Mouse (Mus musculus): ENCODE measurements around the gene Antxrl. TPM values are rescaled to one million over a fixed set of nuclear protein-coding genes. Genes with fewer than 3 reads are reported as not detected.

Gene Antxrl
- polyA plus RNA-seq, 1 experiment from 2014 or later: not detected

GRCm38 (mm10) chr14:34092856-34093255, 40.3 kb downstream of the Antxrl start:
- Histone ChIP-seq H3K9me3 (ENCODE audit: control insufficient read depth, low read length) (no peaks in the 10 kb centered on the region), H3K27me3 (ENCODE audit: control insufficient read depth, insufficient read depth, low read length) (no peaks in the 10 kb centered on the region), H3K4me3 (replicated peaks; ENCODE audit: low read length) (no peak overlapping the region), H3K9ac (no peak overlapping the region), H3K27ac (no peak overlapping the region), H3K36me3 (replicated peaks; ENCODE audit: control insufficient read depth, insufficient read depth) (no peaks in the 10 kb centered on the region), H3K4me1 (replicated peaks; ENCODE audit: control insufficient read depth, insufficient read depth, low read length) (no peaks in the 10 kb centered on the region), H3K4me2 (replicated peaks) (no peak overlapping the region)
- DNase-seq (ENCODE audit: low spot score) (no peak), ATAC-seq (ENCODE audit: low FRiP score) (no peak)
- WGBS: 89% methylated on average over 1 of the region's 1 CpGs

GRCm38 (mm10) chr14:34096161-34096560, 43.7 kb downstream of the Antxrl start:
- Histone ChIP-seq H3K27ac (no peak overlapping the region), H3K9ac (no peak overlapping the region), H3K9me3 (ENCODE audit: control insufficient read depth, low read length) (no peaks in the 10 kb centered on the region), H3K27me3 (ENCODE audit: control insufficient read depth, insufficient read depth, low read length) (no peaks in the 10 kb centered on the region), H3K4me1 (replicated peaks; ENCODE audit: control insufficient read depth, insufficient read depth, low read length) (no peaks in the 10 kb centered on the region), H3K36me3 (replicated peaks; ENCODE audit: control insufficient read depth, insufficient read depth) (no peaks in the 10 kb centered on the region), H3K4me2 (replicated peaks) (no peak overlapping the region), H3K4me3 (replicated peaks; ENCODE audit: low read length) (no peak overlapping the region)
- DNase-seq (ENCODE audit: low spot score): no peak
- no peak for ATAC-seq (ENCODE audit: low FRiP score)
- WGBS: 72% methylated on average over 5 of the region's 5 CpGs

GRCm38 (mm10) chr14:34102601-34103000, 50.1 kb downstream of the Antxrl start, which contains the start of gene A630023A22Rik:
Gene A630023A22Rik (minus strand): TSS chr14:34102754.
- Histone ChIP-seq H3K27me3 (ENCODE audit: control insufficient read depth, insufficient read depth, low read length) (no peaks in the 10 kb centered on the region), H3K27ac (no peak within 1 kb of the TSS), H3K36me3 (replicated peaks; ENCODE audit: control insufficient read depth, insufficient read depth) (no peaks in the 10 kb centered on the region), H3K4me2 (replicated peaks) (no peak within 1 kb of the TSS), H3K4me3 (replicated peaks; ENCODE audit: low read length) (no peak within 1 kb of the TSS), H3K9ac (no peak within 1 kb of the TSS; the same call in 1 of the 2 replicates), H3K9me3 (ENCODE audit: control insufficient read depth, low read length) (no peaks in the 10 kb centered on the region), H3K4me1 (replicated peaks; ENCODE audit: control insufficient read depth, insufficient read depth, low read length) (no peaks in the 10 kb centered on the region)
- WGBS: 82% methylated on average over 5 of the region's 5 CpGs
- ATAC-seq (ENCODE audit: low FRiP score): no peak
- no peak for DNase-seq (ENCODE audit: low spot score)

GRCm38 (mm10) chr14:34103855-34104254, 51.3 kb downstream of the Antxrl start:
- Histone ChIP-seq H3K27me3 (ENCODE audit: control insufficient read depth, insufficient read depth, low read length) (no peaks in the 10 kb centered on the region), H3K27ac (no peak overlapping the region), H3K9me3 (ENCODE audit: control insufficient read depth, low read length) (no peaks in the 10 kb centered on the region), H3K4me1 (replicated peaks; ENCODE audit: control insufficient read depth, insufficient read depth, low read length) (no peaks in the 10 kb centered on the region), H3K36me3 (replicated peaks; ENCODE audit: control insufficient read depth, insufficient read depth) (no peaks in the 10 kb centered on the region), H3K4me2 (replicated peaks) (no peak overlapping the region), H3K4me3 (replicated peaks; ENCODE audit: low read length) (no peak overlapping the region), H3K9ac (no peak overlapping the region)
- DNase-seq (ENCODE audit: low spot score) (no peak), ATAC-seq (ENCODE audit: low FRiP score) (no peak)
- WGBS: 84% methylated on average over 3 of the region's 3 CpGs

- Histone ChIP-seq H3K4me2 (replicated peaks) (no peak overlapping the region), H3K9ac (no peak overlapping the region), H3K4me3 (replicated peaks; ENCODE audit: low read length) (no peak overlapping the region), H3K9me3 (ENCODE audit: control insufficient read depth, low read length) (no peaks in the 10 kb centered on the region), H3K36me3 (replicated peaks; ENCODE audit: control insufficient read depth, insufficient read depth) (no peaks in the 10 kb centered on the region), H3K4me1 (replicated peaks; ENCODE audit: control insufficient read depth, insufficient read depth, low read length) (no peaks in the 10 kb centered on the region), H3K27ac (no peak overlapping the region), H3K27me3 (ENCODE audit: control insufficient read depth, insufficient read depth, low read length) (no peaks in the 10 kb centered on the region)
- DNase-seq (ENCODE audit: low spot score) (peak; percentile 56), ATAC-seq (ENCODE audit: low FRiP score) (peak; percentile 57; the same call in 1 of the 2 replicates)
- 28% methylated on average over 8 of the region's 8 CpGs for WGBS
These were observed 52.4 kb downstream of the Antxrl start for GRCm38 (mm10) chr14:34104892-34105291.

GRCm38 (mm10) chr14:34106389-34107062, 54.0 kb downstream of the Antxrl start:
- WGBS: 57% methylated on average over 12 of the region's 12 CpGs
- ATAC-seq (ENCODE audit: low FRiP score) (no peak), DNase-seq (ENCODE audit: low spot score) (no peak)

GRCm38 (mm10) chr14:34107594-34107993, 55.1 kb downstream of the Antxrl start:
- Histone ChIP-seq H3K4me3 (replicated peaks; ENCODE audit: low read length) (no peak overlapping the region), H3K27ac (no peak overlapping the region), H3K9me3 (ENCODE audit: control insufficient read depth, low read length) (no peaks in the 10 kb centered on the region), H3K27me3 (ENCODE audit: control insufficient read depth, insufficient read depth, low read length) (no peaks in the 10 kb centered on the region), H3K9ac (no peak overlapping the region), H3K4me1 (replicated peaks; ENCODE audit: control insufficient read depth, insufficient read depth, low read length) (no peaks in the 10 kb centered on the region), H3K4me2 (replicated peaks) (no peak overlapping the region), H3K36me3 (replicated peaks; ENCODE audit: control insufficient read depth, insufficient read depth) (no peaks in the 10 kb centered on the region)
- DNase-seq (ENCODE audit: low spot score): no peak
- ATAC-seq (ENCODE audit: low FRiP score): no peak
- WGBS: 81% methylated on average over 4 of the region's 4 CpGs

More at GRCm38 (mm10) chr14:34106389-34107062, 54.0 kb downstream of the Antxrl start:
- no peaks in the 10 kb centered on the region for H3K27me3 ChIP-seq (ENCODE audit: control insufficient read depth, insufficient read depth, low read length)
- H3K4me3 ChIP-seq (replicated peaks; ENCODE audit: low read length): no peak overlapping the region
- H3K27ac ChIP-seq: no peak overlapping the region
- H3K4me2 ChIP-seq (replicated peaks): no peak overlapping the region
- H3K4me1 ChIP-seq (replicated peaks; ENCODE audit: control insufficient read depth, insufficient read depth, low read length): no peaks in the 10 kb centered on the region
- no peaks in the 10 kb centered on the region for H3K36me3 ChIP-seq (replicated peaks; ENCODE audit: control insufficient read depth, insufficient read depth)
- no peak overlapping the region for H3K9ac ChIP-seq
- no peaks in the 10 kb centered on the region for H3K9me3 ChIP-seq (ENCODE audit: control insufficient read depth, low read length)

GRCm38 (mm10) chr14:34114311-34114710, 61.8 kb downstream of the Antxrl start:
- Histone ChIP-seq H3K9ac (no peak overlapping the region), H3K9me3 (ENCODE audit: control insufficient read depth, low read length) (no peaks in the 10 kb centered on the region), H3K27me3 (ENCODE audit: control insufficient read depth, insufficient read depth, low read length) (no peaks in the 10 kb centered on the region), H3K4me1 (replicated peaks; ENCODE audit: control insufficient read depth, insufficient read depth, low read length) (no peaks in the 10 kb centered on the region), H3K36me3 (replicated peaks; ENCODE audit: control insufficient read depth, insufficient read depth) (no peaks in the 10 kb centered on the region), H3K4me3 (replicated peaks; ENCODE audit: low read length) (no peak overlapping the region), H3K4me2 (replicated peaks) (no peak overlapping the region), H3K27ac (no peak overlapping the region)
- 89% methylated on average over 4 of the region's 4 CpGs for WGBS
- ATAC-seq (ENCODE audit: low FRiP score): no peak
- no peak for DNase-seq (ENCODE audit: low spot score)

- no peak for ATAC-seq (ENCODE audit: low FRiP score)
These were observed 66.7 kb downstream of the Antxrl start for GRCm38 (mm10) chr14:34119046-34119723.

More at GRCm38 (mm10) chr14:34119046-34119723, 66.7 kb downstream of the Antxrl start:
- Histone ChIP-seq H3K27ac (no peak overlapping the region), H3K9me3 (ENCODE audit: control insufficient read depth, low read length) (no peaks in the 10 kb centered on the region), H3K4me1 (replicated peaks; ENCODE audit: control insufficient read depth, insufficient read depth, low read length) (no peaks in the 10 kb centered on the region), H3K9ac (no peak overlapping the region), H3K4me3 (replicated peaks; ENCODE audit: low read length) (no peak overlapping the region), H3K36me3 (replicated peaks; ENCODE audit: control insufficient read depth, insufficient read depth) (no peaks in the 10 kb centered on the region), H3K27me3 (ENCODE audit: control insufficient read depth, insufficient read depth, low read length) (no peaks in the 10 kb centered on the region), H3K4me2 (replicated peaks) (no peak overlapping the region)
- 77% methylated on average over 7 of the region's 7 CpGs for WGBS
- no peak for DNase-seq (ENCODE audit: low spot score)

Measured in hindbrain, embryonic 14.5 days (tissue).